Mouse (Mus musculus) 416B (cell line): ENCODE measurements around the gene Cdkl4.
A peak's percentile ranks its signal among the peaks of the same experiment; 100 is the strongest.
"Not testable (repeated sequence)": the region's sequence is repeated elsewhere in the genome, so short reads cannot be mapped to it uniquely, and the experiment has no call there.

Source experiments
- DNase-seq: peaks from one replicate; pipeline ENCODE4 v3.0.0; 2011; ENCODE audit warnings: low read depth

Cdkl4 gene

GRCm38 (mm10) chr17:80563762-80564610, 13.6 kb downstream of the Cdkl4 start:
- DNase-seq: peak; percentile 93

- no peak for DNase-seq
These were observed 14.8 kb downstream of the Cdkl4 start for GRCm38 (mm10) chr17:80562792-80563191.

GRCm38 (mm10) chr17:80560669-80561401, 16.8 kb downstream of the Cdkl4 start:
- peak; percentile 85 for DNase-seq

- peak; percentile 36 for DNase-seq
These were observed 17.9 kb downstream of the Cdkl4 start for GRCm38 (mm10) chr17:80559745-80560144.

GRCm38 (mm10) chr17:80559050-80559449, 18.6 kb downstream of the Cdkl4 start:
- peak; percentile 64 for DNase-seq

- DNase-seq: no peak
These were observed 19.0 kb downstream of the Cdkl4 start for GRCm38 (mm10) chr17:80558583-80558982.

- DNase-seq: no peak
These were observed 20.2 kb downstream of the Cdkl4 start for GRCm38 (mm10) chr17:80557461-80557860.

- peak; percentile 82 for DNase-seq
These were observed 24.0 kb downstream of the Cdkl4 start for GRCm38 (mm10) chr17:80553318-80554270.

GRCm38 (mm10) chr17:80552653-80553052, 25.0 kb downstream of the Cdkl4 start:
- no peak for DNase-seq

- no peak for DNase-seq
These were observed 26.6 kb downstream of the Cdkl4 start for GRCm38 (mm10) chr17:80550981-80551380.

- DNase-seq: no peak
These were observed 30.8 kb downstream of the Cdkl4 start for GRCm38 (mm10) chr17:80546846-80547245.

- DNase-seq: no peak
These were observed 31.4 kb downstream of the Cdkl4 start for GRCm38 (mm10) chr17:80546227-80546626.

GRCm38 (mm10) chr17:80543646-80544045, 34.0 kb downstream of the Cdkl4 start:
- DNase-seq: no peak

GRCm38 (mm10) chr17:80537136-80537535, 40.5 kb downstream of the Cdkl4 start:
- peak; percentile 22 for DNase-seq

GRCm38 (mm10) chr17:80535633-80536032, 42.0 kb downstream of the Cdkl4 start:
- DNase-seq: no peak

- DNase-seq: not testable (repeated sequence)
These were observed 46.3 kb downstream of the Cdkl4 start for GRCm38 (mm10) chr17:80531351-80531750.

GRCm38 (mm10) chr17:80523231-80523630, 54.4 kb downstream of the Cdkl4 start:
- DNase-seq: no peak

GRCm38 (mm10) chr17:80522229-80522556, 55.4 kb downstream of the Cdkl4 start:
- no peak for DNase-seq

- no peak for DNase-seq
These were observed 55.9 kb downstream of the Cdkl4 start for GRCm38 (mm10) chr17:80521521-80522228.

- no peak for DNase-seq
These were observed 57.1 kb downstream of the Cdkl4 start for GRCm38 (mm10) chr17:80520537-80520936.

GRCm38 (mm10) chr17:80518811-80519210, 58.8 kb downstream of the Cdkl4 start:
- no peak for DNase-seq
